14 mouse cellular contexts compared by ENCODE assay signal in the genomic region with DNA sequence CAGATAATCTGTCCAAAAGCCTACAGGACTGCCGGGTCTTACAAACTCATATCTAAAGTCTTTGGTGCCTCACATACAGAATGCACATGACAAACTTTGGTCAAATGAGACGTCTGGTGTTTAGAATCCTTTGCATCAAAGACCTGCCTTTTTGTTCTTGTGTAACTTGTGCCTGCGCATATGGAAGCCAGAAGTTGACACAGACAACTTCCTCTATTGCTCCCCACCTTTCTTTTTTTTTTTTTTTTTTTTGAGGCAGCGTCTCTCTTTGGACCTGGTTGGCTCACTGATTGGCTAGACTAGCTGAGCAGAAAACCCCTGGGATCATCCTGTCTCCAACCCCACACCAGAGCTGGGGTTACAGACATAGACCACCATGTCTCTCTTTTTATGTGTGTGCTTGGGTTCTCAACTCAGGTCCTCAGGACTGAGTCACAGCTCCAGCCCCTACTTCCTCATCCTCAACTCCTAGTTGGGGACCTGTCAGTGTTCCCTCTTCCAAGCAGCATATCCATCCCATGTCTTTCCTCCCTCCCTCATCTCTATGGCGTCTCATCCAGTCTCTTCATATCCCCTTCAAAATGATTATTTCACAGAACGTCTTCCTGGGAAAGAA.
"Had no signal": no experiment of that assay in that cellular context is flagged by ENCODE, and none has a peak within 500 bp of the region (broad histone marks: within the 10 kb centered on the region; RNA-seq: fewer than 3 reads in every experiment).

No protein-coding gene starts in this region.

- H3K4me1 ChIP-seq: stomach, embryonic 15.5 days had no signal

- H3K9me3 ChIP-seq: limb, embryonic 15.5 days; midbrain, embryonic 13.5 days; stomach, embryonic 15.5 days had no signal

- H3K27me3 ChIP-seq: limb, embryonic 15.5 days; midbrain, embryonic 13.5 days; stomach, embryonic 15.5 days had no signal

- DNase-seq: lung, embryonic 14.5 days; lung, postnatal 10 days; retina, postnatal 1 day; right cerebral cortex, postnatal 4 days; thymus, adult 2 months; thymus, postnatal 25 days had no signal

- H3K27ac ChIP-seq: layer of hippocampus, adult 2 months; limb, embryonic 15.5 days; liver, embryonic 14.5 days; macrophage; midbrain, embryonic 13.5 days; stomach, embryonic 15.5 days had no signal

- H3K4me2 ChIP-seq: limb, embryonic 15.5 days; lung, embryonic 14.5 days; midbrain, embryonic 13.5 days; stomach, embryonic 15.5 days had no signal

- ATAC-seq: inflammation-experienced regulatory T-cells, adult 6 months; midbrain, embryonic 13.5 days had no signal

- H3K36me3 ChIP-seq: limb, embryonic 15.5 days; midbrain, embryonic 13.5 days; stomach, embryonic 15.5 days had no signal

- H3K9ac ChIP-seq: limb, embryonic 15.5 days; liver, embryonic 14.5 days; lung, embryonic 14.5 days; midbrain, embryonic 13.5 days; stomach, embryonic 15.5 days had no signal

- H3K4me3 ChIP-seq: layer of hippocampus, adult 2 months; limb, embryonic 15.5 days; midbrain, embryonic 13.5 days; myocyte; stomach, embryonic 15.5 days had no signal
